Mouse (Mus musculus): ENCODE results near the gene Pmpca.

DNA sequence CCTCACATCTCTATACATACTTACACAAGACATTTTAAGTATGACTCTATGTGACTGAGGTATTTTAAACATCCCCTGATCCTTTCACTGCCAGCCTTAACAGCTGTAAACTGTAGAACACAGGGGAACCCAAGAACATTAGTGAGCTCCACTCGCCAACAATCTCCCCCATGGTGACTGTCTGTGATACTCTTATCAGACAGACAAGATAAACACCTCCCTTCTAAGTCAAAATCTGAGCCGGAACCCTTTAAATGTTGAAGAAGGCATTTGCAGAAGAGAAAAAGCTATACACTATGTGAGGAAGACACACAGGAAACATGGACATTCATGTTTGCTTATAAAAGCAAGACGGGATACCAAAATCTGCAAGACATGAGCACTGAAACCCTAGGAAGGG, 54.7 kb downstream of the Pmpca start:
- TF ChIP-seq CTCF (IDR thresholded peaks at IDR 0.05; ENCODE audit: low read depth) (no peak), EP300 (IDR thresholded peaks at IDR 0.05; ENCODE audit: low read depth) (no peak)
